Mouse (Mus musculus) forebrain, embryonic 13.5 days (tissue): ENCODE measurements around the gene Mkln1. TPM values are rescaled to one million over a fixed set of nuclear protein-coding genes. Genes with fewer than 3 reads are reported as not detected.

ENCODE experiments used
- ATAC-seq: fragments of 200-750 bp; cut with Nextera tagmentation; 2 replicates; pipeline ENCODE4 v1.8.0; 2017
- H3K27ac ChIP-seq: fragments of 300-500 bp; sonication (generic); 2 replicates; pipeline ENCODE4 v1.5.1; 2015; ENCODE audit warnings: inconsistent platforms, mild to moderate bottlenecking, moderate library complexity
- H3K27me3 ChIP-seq: fragments of 300-500 bp; sonication (generic); 2 replicates; pipeline ENCODE4 v1.6.1; 2015; ENCODE audit warnings: mild to moderate bottlenecking, inconsistent platforms
- H3K36me3 ChIP-seq: fragments of 300-500 bp; sonication (generic); 2 replicates; pipeline ENCODE4 v1.6.1; 2015; ENCODE audit warnings: mild to moderate bottlenecking, inconsistent platforms; ENCODE audit not compliant: poor library complexity, severe bottlenecking
- H3K4me1 ChIP-seq: fragments of 300-500 bp; sonication (generic); 2 replicates; pipeline ENCODE4 v1.6.1; 2015; ENCODE audit warnings: inconsistent platforms
- H3K4me2 ChIP-seq: fragments of 300-500 bp; sonication (generic); 2 replicates; pipeline ENCODE4 v1.6.1; 2015; ENCODE audit warnings: inconsistent platforms, mild to moderate bottlenecking, moderate library complexity
- H3K4me3 ChIP-seq: fragments of 300-500 bp; sonication (generic); 2 replicates; pipeline ENCODE4 v1.5.1; 2015; ENCODE audit warnings: mild to moderate bottlenecking, inconsistent platforms
- H3K9ac ChIP-seq: fragments of 300-500 bp; sonication (generic); 2 replicates; pipeline ENCODE4 v1.6.1; 2015; ENCODE audit warnings: mild to moderate bottlenecking, inconsistent platforms
- H3K9me3 ChIP-seq: fragments of 300-500 bp; sonication (generic); replicated peaks from 2 replicates; pipeline ENCODE4 v1.6.1; 2016; ENCODE audit warnings: inconsistent platforms
- WGBS: fragments of 180-500 bp; shearing (Covaris S2); methylation state at CpG from one replicate; pipeline ENCODE4 v1.1.7; 2015; 5-methylcytosine and 5-hydroxymethylcytosine counted together
- polyA plus RNA-seq: library from polyadenylated mRNA; unstranded; fragments of >200 nt; fragmentation: Nextera tagmentation; extraction: Ambion mirVana; gene quantifications from 2 replicates; pipeline ENCODE4 v1.2.1, GENCODE M21; 2015

Gene Mkln1
- polyA plus RNA-seq, 1 experiment from 2014 or later: 156 TPM

DNA sequence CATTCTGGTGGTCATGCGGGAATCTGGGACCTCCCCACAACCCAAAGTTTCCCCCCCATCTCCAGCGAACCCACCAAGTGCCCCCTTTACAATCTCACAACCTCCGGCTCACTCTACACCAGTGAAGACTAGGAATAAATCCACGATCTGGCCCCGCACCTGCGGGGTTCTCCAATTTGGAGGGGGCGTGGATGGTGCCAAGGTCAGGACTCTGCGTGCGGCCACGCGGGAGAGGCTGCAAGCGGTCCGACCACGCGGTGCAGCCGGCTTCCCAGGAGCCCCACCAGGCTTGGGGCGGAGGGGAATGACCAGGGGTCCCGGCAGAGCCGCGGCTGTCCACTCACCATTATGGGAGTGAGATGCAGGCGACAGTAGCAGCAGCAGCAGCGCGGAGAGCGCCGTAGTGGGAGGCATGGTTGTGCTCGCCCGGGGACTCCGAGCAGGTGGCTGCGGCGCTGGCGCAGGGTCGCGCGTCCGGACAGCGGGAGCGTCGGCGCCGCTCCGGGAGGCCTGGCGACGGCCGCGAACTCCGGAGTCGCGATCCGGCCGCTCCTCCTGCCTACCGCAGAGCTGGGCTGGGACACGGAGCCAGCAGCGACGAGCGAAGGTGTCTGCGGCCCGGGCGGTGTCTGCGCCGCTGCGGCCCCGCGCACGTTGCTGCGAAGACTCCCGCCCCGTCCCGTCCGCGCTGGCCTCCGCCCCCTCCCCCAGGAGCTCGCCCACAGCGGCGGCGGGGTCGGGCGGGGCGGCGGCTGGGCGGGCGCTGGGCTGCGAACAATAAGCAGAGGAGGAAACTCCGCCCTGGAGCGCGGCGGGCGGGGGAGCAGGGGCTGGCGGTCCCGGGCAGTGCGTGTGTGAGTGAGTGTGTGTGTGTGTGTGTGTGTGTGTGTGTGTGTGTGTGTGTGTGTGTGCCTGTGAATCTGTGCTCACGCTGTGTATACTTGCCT, 165.0 kb downstream of the Mkln1 start, which contains the start of gene Podxl:
Gene Podxl, minus strand, starts transcription at position 747 of the 947 bp plus-strand sequence.
- H3K4me2 ChIP-seq: peak within 1 kb of the TSS; percentile 96
- peak within 1 kb of the TSS; percentile 85 for H3K4me3 ChIP-seq
- no peaks in the 10 kb centered on the region for H3K9me3 ChIP-seq
- WGBS: 0% methylated on average over 72 of the region's 91 CpGs
- peak; percentile 82 for ATAC-seq
- peak within 1 kb of the TSS; percentile 66 for H3K27ac ChIP-seq
- peak within 1 kb of the TSS; percentile 93 for H3K9ac ChIP-seq
- peaks cover 59% of the 10 kb centered on the region for H3K4me1 ChIP-seq
- H3K36me3 ChIP-seq: no peaks in the 10 kb centered on the region
- no peaks in the 10 kb centered on the region for H3K27me3 ChIP-seq

DNA sequence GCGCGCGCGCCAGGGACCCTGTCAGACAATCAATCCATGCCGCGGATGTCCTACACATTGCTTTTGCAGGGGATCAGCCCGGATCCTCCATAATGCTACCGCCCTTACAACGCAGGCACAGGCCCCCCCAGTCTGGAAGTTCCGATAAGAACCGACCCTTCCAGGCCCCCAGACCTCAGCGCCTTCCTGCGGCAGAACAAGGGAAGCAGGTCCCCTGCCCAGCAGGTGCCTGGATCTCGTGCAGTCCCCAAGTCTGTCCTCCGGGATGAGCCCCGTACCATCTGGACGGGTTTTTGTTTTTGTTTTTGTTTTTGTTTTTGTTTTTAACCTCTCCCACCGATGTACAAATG, 165.6 kb downstream of the Mkln1 start:
- H3K4me1 ChIP-seq: peaks cover 59% of the 10 kb centered on the region
- no peaks in the 10 kb centered on the region for H3K27me3 ChIP-seq
- H3K9me3 ChIP-seq: no peaks in the 10 kb centered on the region
- peak overlapping the region; percentile 59; the same call in 1 of the 2 replicates for H3K27ac ChIP-seq
- 0% methylated on average over 18 of the region's 18 CpGs for WGBS
- peak overlapping the region; percentile 93 for H3K9ac ChIP-seq
- no peak; the same call in 1 of the 2 replicates for ATAC-seq
- no peaks in the 10 kb centered on the region for H3K36me3 ChIP-seq
- H3K4me3 ChIP-seq: peak overlapping the region; percentile 85
- H3K4me2 ChIP-seq: peak overlapping the region; percentile 96

DNA sequence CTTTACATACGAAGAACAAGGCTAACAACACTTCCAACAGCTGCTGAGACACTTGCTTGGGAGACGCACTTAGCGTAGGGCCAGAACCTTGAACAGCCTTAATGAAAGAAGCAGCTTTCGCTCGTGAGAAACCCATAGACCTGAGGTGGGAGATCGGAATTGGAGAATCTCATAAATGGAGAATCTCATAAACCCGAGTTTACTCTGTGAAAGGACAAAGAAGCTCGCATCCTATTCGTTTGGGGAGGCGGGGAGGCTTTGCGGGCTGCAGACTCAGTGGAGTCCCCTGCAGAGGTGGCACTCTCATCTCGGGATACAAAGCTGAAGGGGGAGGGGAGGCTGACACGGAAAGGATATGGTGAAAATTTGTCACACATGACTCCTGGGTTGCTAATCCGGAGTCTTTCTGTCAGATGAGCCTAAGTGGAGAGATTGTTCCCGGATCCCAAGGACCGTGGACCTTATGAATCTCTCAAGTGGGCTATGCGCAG, 166.4 kb downstream of the Mkln1 start:
- Histone ChIP-seq H3K4me2 (peak overlapping the region; percentile 96), H3K27me3 (no peaks in the 10 kb centered on the region), H3K4me1 (peaks cover 51% of the 10 kb centered on the region), H3K27ac (0 out of 2 replicates have a peak overlapping the region, but pooled peaks have one; percentile 36), H3K9me3 (no peaks in the 10 kb centered on the region), H3K9ac (peak overlapping the region; percentile 93), H3K36me3 (no peaks in the 10 kb centered on the region), H3K4me3 (peak overlapping the region; percentile 85)
- ATAC-seq: no peak
- 2% methylated on average over 17 of the region's 17 CpGs for WGBS

Other genes with a start within 250 kb of the Mkln1 start
- 13.2 and 15.9 TPM in 2 replicates for gene Podxl, start 165.2 kb downstream of the Mkln1 start, polyA plus RNA-seq